Mouse (Mus musculus) CH12.LX (cell line): Measurements from ENCODE around the gene Gm20708.

Experiments used
- CTCF ChIP-seq, 2 experiments: IDR thresholded peaks in 1 of 2; conservative IDR thresholded peaks in 1 of 2; 2 replicates each; pipeline ENCODE4 v1.5.1; 2011 to 2012; ENCODE audit warnings: low read depth in 2 of 2, low read length in 2 of 2, improper control_type of control experiment in 1 of 2, inconsistent platforms in 1 of 2, mild to moderate bottlenecking in 1 of 2, moderate library complexity in 1 of 2
- MAZ ChIP-seq: IDR thresholded peaks from 2 replicates; pipeline ENCODE4 v1.6.1; 2012; ENCODE audit warnings: low read depth, mild to moderate bottlenecking, inconsistent platforms, low read length, improper control_type of control experiment, moderate library complexity
- MEF2A ChIP-seq: IDR thresholded peaks from 2 replicates; pipeline ENCODE4 v1.6.1; 2014; ENCODE audit warnings: low read depth, mild to moderate bottlenecking, inconsistent platforms, low read length, improper control_type of control experiment, borderline replicate concordance
- ZNF384 ChIP-seq: IDR thresholded peaks from 2 replicates; pipeline ENCODE4 v1.6.1; 2012; ENCODE audit warnings: low read depth, low read length, improper control_type of control experiment, inconsistent platforms

DNA sequence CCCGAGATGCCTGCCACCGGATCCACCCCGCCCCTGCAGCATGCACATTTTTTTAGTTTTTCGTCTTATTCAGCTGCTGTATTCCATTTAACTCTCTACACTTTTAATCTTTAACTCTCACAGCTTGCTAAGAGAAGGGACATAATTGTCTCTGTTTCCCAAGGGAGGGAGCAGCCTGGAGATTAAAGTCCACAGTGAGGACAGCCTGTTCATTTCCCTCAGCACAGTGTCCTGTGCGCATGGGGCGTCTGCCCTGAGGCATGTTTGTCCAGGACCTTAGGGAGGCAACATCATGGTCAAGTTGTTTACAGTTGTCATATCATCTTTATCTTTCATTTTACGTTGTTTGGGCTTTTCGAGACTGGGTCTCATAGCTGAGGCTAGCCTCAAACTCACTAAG, 24.6 kb downstream of the Gm20708 start:
- no peak for TF ChIP-seq MAZ
- no peak for TF ChIP-seq CTCF (conservative IDR thresholded peaks at IDR 0.05 in 1 of 2, IDR thresholded peaks at IDR 0.05 in 1 of 2; ENCODE audit: low read depth in 2 of 2, low read length in 2 of 2)
- no peak for TF ChIP-seq MEF2A
- no peak for TF ChIP-seq ZNF384
